Mouse (Mus musculus) adrenal gland, adult 18-20 months (tissue): Measurements from ENCODE around the gene Amn1. TPM values are rescaled to one million over a fixed set of nuclear protein-coding genes. Genes with fewer than 3 reads are reported as not detected.
"Not testable (repeated sequence)": the region's sequence is repeated elsewhere in the genome, so short reads cannot be mapped to it uniquely, and the experiment has no call there.

Experiments
- DNase-seq, 2 experiments: peaks; one replicate each; pipeline ENCODE4 v3.0.0; 2021 to 2022; ENCODE audit warnings: low spot score in 2 of 2
- long read RNA-seq, 2 experiments: library from polyadenylated mRNA; stranded (forward); transcript quantifications; one replicate each; pipeline ENCODE4 v2.0.0; 2021
- total RNA-seq, 2 experiments: library from RNA; stranded (reverse); gene quantifications; 1 replicate in 1 of 2; 2 replicates in 1 of 2; pipeline ENCODE4 v1.2.3; 2021

The Amn1 gene
- total RNA-seq, result 10 to 100 TPM; 25.2 to 29.0 TPM
- long read RNA-seq, experiment 1, partial matches to known transcripts, result 0 of 1 reads
- long read RNA-seq, experiment 1, other reads (novel, unspliced or antisense), result 1 of 1 reads
- long read RNA-seq, experiment 2, transcript Amn1-202 (7 exons, 1,457 nt), result major isoform, 16 of 21 reads
- long read RNA-seq, experiment 2, partial matches to known transcripts, result 0 of 21 reads
- long read RNA-seq, experiment 2, other reads (novel, unspliced or antisense), result 2 of 21 reads

- DNase-seq, result peak; percentile 88 to 91
These were observed at the start of gene Amn1 for GRCm38 (mm10) chr6:149188041-149188924. TSS of gene Amn1 (minus strand) at chr6:149188712.

GRCm38 (mm10) chr6:149236807-149237206 lies 48.3 kb upstream of the Amn1 start:
- DNase-seq, result no peak

GRCm38 (mm10) chr6:149233918-149234317 lies 45.4 kb upstream of the Amn1 start:
- DNase-seq, result no peak

- DNase-seq, result no peak
These were observed 36.2 kb upstream of the Amn1 start for GRCm38 (mm10) chr6:149224751-149225150.

- DNase-seq, result no peak
These were observed 32.8 kb upstream of the Amn1 start for GRCm38 (mm10) chr6:149221296-149221695.

- no peak for DNase-seq
These were observed 10.1 kb upstream of the Amn1 start for GRCm38 (mm10) chr6:149198572-149198971.

GRCm38 (mm10) chr6:149197116-149197515 lies 8.6 kb upstream of the Amn1 start:
- DNase-seq, result no peak

GRCm38 (mm10) chr6:149193276-149193905 lies 4.9 kb upstream of the Amn1 start:
- no peak for DNase-seq

GRCm38 (mm10) chr6:149191951-149192350 lies 3.4 kb upstream of the Amn1 start:
- not testable (repeated sequence) for DNase-seq

- DNase-seq, result no peak
These were observed 919 bp upstream of the Amn1 start for GRCm38 (mm10) chr6:149189340-149189922.

- DNase-seq, result no peak
These were observed 379 bp upstream of the Amn1 start for GRCm38 (mm10) chr6:149188925-149189257.

- DNase-seq, result no peak
These were observed 1.1 kb downstream of the Amn1 start for GRCm38 (mm10) chr6:149187371-149187770.

- no peak for DNase-seq
These were observed 4.5 kb downstream of the Amn1 start for GRCm38 (mm10) chr6:149184007-149184406.

GRCm38 (mm10) chr6:149179064-149179463 lies 9.4 kb downstream of the Amn1 start:
- no peak for DNase-seq

- no peak for DNase-seq
These were observed 13.5 kb downstream of the Amn1 start for GRCm38 (mm10) chr6:149174932-149175570.

GRCm38 (mm10) chr6:149173831-149174625 lies 14.5 kb downstream of the Amn1 start:
- no peak for DNase-seq

GRCm38 (mm10) chr6:149169965-149170364 lies 18.5 kb downstream of the Amn1 start:
- not testable (repeated sequence) for DNase-seq

GRCm38 (mm10) chr6:149168436-149168835 lies 20.1 kb downstream of the Amn1 start:
- no peak for DNase-seq

GRCm38 (mm10) chr6:149167672-149168071 lies 20.8 kb downstream of the Amn1 start:
- DNase-seq, result no peak

GRCm38 (mm10) chr6:149167038-149167437 lies 21.5 kb downstream of the Amn1 start:
- not testable (repeated sequence) for DNase-seq
